Mouse (Mus musculus) lung, adult 2 months (tissue): ENCODE measurements around the gene Hpca.

ENCODE experiments used
- CTCF ChIP-seq: fragments of 200-500 bp; IDR thresholded peaks from 2 replicates; pipeline ENCODE4 v1.5.1; 2011; ENCODE audit warnings: mild to moderate bottlenecking, low read length, control low read depth; ENCODE audit not compliant: insufficient read depth
- POLR2A ChIP-seq: fragments of 200-500 bp; IDR thresholded peaks from 2 replicates; pipeline ENCODE4 v1.6.1; 2011; ENCODE audit warnings: low read depth, mild to moderate bottlenecking, control low read depth, low read length, borderline replicate concordance; ENCODE audit errors: extremely low read depth

- TF ChIP-seq CTCF = no peak
- no peak for TF ChIP-seq POLR2A
Observed at GRCm38 (mm10) chr4:129087850-129088249, 34.0 kb downstream of the Hpca start.
